Mouse (Mus musculus): ENCODE measurements around the gene Il4i1. TPM values are rescaled to one million over a fixed set of nuclear protein-coding genes. Genes with fewer than 3 reads are reported as not detected.
A peak's percentile ranks its signal among the peaks of the same experiment; 100 is the strongest.

Gene Il4i1
- polyA plus RNA-seq, 1 experiment from 2014 or later, result 0.52 TPM

DNA sequence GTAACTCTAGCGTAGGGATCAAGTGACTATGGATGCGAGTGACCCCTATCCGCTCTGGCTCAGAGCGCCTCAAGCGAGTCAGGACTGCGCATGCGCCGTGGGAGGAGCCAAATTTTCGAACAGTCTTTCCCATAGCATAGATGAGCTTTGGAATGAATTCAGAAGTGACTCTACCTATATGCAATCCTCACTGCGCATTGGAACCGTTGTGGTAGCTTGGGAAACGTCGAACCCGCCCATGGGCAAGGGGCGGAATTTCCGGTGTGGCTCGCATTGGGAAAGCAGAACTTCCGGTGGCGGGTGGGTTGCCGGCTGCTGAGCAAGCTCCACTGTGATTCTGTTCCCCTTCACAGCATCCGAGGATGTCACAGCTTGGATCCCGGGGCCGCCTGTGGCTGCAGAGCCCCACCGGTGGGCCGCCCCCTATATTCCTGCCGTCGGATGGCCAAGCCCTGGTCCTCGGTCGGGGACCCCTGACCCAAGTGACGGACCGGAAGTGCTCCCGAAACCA lies 40.9 kb downstream of the Il4i1 start, which contains the start of gene Pnkp:
TSS of gene Pnkp (plus strand) at position 98 of the 511 bp plus-strand sequence.
- Histone ChIP-seq H3K36me3 (replicated peaks; ENCODE audit: control insufficient read depth, insufficient read depth, low read depth, low read length) (no peaks in the 10 kb centered on the region; the same call in 1 of the 2 replicates), H3K4me3 (ENCODE audit: low read depth, low read length) (peak within 1 kb of the TSS; percentile 73), H3K27ac (replicated peaks; ENCODE audit: low read depth, low read length) (peak within 1 kb of the TSS; percentile 63), H3K9me3 (replicated peaks; ENCODE audit: control insufficient read depth, low read length) (no peaks in the 10 kb centered on the region), H3K27me3 (ENCODE audit: control insufficient read depth, insufficient read depth, low read length) (no peaks in the 10 kb centered on the region), H3K9ac (replicated peaks; ENCODE audit: low read length) (peak within 1 kb of the TSS; percentile 87), H3K4me1 (ENCODE audit: control insufficient read depth, insufficient read depth, low read length) (peaks cover 8% of the 10 kb centered on the region), H3K4me2 (ENCODE audit: low read depth, low read length) (peak within 1 kb of the TSS; percentile 90)
- WGBS, result under 1% methylated on average over 32 of the region's 32 CpGs
- DNase-seq (ENCODE audit: low spot score) (peak; percentile 92), ATAC-seq (replicated peaks; ENCODE audit: insufficient number of reproducible peaks, low FRiP score, low TSS enrichment, low read depth) (peak; percentile 30; the same call in 1 of the 2 replicates)

DNA sequence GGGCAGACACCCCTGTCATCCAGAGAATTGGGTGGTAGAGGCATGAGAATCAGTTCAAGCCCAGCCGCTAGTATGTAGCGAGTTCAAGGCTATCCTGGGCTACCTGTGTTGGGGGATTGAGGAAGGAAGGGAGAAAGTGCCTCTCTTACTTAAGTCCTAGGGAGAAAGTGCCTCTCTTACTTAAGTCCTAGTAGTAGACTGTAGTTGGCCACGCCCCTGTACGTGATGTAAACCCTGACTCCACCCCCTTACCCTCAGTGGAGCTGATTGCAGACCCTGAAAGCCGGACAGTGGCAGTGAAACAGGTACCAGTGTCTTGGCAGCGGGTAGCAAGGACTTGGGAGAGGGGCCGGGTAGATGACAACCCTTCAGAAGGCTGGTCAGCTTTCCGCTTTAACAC lies 41.7 kb downstream of the Il4i1 start:
- Histone ChIP-seq H3K4me1 (ENCODE audit: control insufficient read depth, insufficient read depth, low read length) (peaks cover 8% of the 10 kb centered on the region), H3K36me3 (replicated peaks; ENCODE audit: control insufficient read depth, insufficient read depth, low read depth, low read length) (peaks cover 8% of the 10 kb centered on the region), H3K4me3 (ENCODE audit: low read depth, low read length) (peak overlapping the region; percentile 73), H3K4me2 (ENCODE audit: low read depth, low read length) (peak overlapping the region; percentile 90), H3K9me3 (replicated peaks; ENCODE audit: control insufficient read depth, low read length) (no peaks in the 10 kb centered on the region), H3K27ac (replicated peaks; ENCODE audit: low read depth, low read length) (no peak overlapping the region), H3K27me3 (ENCODE audit: control insufficient read depth, insufficient read depth, low read length) (no peaks in the 10 kb centered on the region), H3K9ac (replicated peaks; ENCODE audit: low read length) (peak overlapping the region; percentile 87)
- WGBS, result 22% methylated on average over 8 of the region's 8 CpGs
- ATAC-seq (replicated peaks; ENCODE audit: insufficient number of reproducible peaks, low FRiP score, low TSS enrichment, low read depth), result no peak
- peak; percentile 53 for DNase-seq (ENCODE audit: low spot score)

DNA sequence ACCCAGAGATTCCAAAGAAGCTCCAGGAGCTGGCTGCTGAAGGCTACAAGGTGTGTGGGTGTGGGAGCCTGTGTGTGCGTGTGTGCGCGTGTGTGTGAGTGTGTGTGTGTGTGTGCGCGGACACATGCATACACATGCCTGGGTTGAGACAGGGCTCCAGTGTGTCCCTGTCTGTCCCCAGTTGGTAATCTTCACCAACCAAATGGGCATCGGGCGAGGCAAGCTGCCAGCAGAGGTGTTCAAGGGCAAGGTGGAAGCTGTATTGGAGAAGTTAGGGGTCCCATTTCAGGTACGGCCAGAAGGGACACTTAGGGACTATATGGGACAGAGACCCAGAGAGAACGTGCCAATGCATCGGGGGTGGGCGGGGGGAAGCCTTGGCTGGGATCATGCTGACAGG lies 43.7 kb downstream of the Il4i1 start:
- Histone ChIP-seq H3K36me3 (replicated peaks; ENCODE audit: control insufficient read depth, insufficient read depth, low read depth, low read length) (peaks cover 21% of the 10 kb centered on the region), H3K27ac (replicated peaks; ENCODE audit: low read depth, low read length) (no peak overlapping the region), H3K4me3 (ENCODE audit: low read depth, low read length) (no peak overlapping the region), H3K27me3 (ENCODE audit: control insufficient read depth, insufficient read depth, low read length) (no peaks in the 10 kb centered on the region), H3K9ac (replicated peaks; ENCODE audit: low read length) (no peak overlapping the region), H3K4me1 (ENCODE audit: control insufficient read depth, insufficient read depth, low read length) (peaks cover 3% of the 10 kb centered on the region), H3K9me3 (replicated peaks; ENCODE audit: control insufficient read depth, low read length) (no peaks in the 10 kb centered on the region), H3K4me2 (ENCODE audit: low read depth, low read length) (no peak overlapping the region)
- 88% methylated on average over 11 of the region's 11 CpGs for WGBS
- DNase-seq (ENCODE audit: low spot score) (no peak), ATAC-seq (replicated peaks; ENCODE audit: insufficient number of reproducible peaks, low FRiP score, low TSS enrichment, low read depth) (no peak)

DNA sequence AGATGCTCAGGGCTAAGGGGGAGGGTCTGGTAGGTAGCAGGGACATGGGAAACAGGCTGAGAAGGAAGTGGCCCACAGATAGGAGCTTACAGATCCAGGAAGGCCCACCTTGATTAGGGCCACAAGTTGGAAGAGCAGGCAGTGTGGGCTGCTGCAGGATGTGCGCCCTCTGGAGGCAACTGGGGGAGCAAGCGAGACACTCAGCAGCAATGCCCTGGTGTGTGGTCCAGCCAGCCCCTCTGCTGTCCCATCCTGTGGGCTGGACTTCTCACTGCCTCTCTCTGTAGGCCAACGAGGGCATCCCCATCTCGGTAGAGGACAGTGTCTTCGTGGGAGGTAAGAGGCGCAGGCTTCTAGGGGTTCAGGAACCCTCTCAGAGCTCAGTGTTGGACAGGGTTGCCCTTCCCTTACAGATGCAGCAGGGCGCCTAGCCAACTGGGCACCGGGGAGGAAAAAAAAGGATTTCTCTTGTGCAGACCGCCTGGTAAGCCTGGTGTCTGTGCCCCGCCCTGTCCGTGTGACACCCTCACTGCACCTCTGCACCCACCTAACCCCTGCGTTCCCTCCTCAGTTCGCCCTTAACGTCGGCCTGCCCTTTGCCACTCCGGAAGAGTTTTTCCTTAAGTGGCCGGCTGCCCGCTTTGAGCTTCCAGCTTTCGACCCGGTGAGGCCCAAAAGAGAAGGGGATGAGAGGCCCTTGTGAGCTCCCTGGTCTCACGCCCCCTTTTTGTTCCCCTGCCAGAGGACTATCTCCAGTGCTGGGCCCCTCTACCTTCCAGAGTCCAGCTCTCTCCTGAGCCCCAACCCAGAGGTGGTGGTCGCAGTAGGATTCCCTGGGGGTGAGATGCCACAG lies 44.6 kb downstream of the Il4i1 start:
- Histone ChIP-seq H3K27ac (replicated peaks; ENCODE audit: low read depth, low read length) (peak overlapping the region; percentile 59; the same call in 1 of the 2 replicates), H3K4me3 (ENCODE audit: low read depth, low read length) (no peak overlapping the region), H3K27me3 (ENCODE audit: control insufficient read depth, insufficient read depth, low read length) (no peaks in the 10 kb centered on the region), H3K4me2 (ENCODE audit: low read depth, low read length) (no peak overlapping the region), H3K9ac (replicated peaks; ENCODE audit: low read length) (0 out of 2 replicates have a peak overlapping the region, but pooled peaks have one; percentile 9), H3K9me3 (replicated peaks; ENCODE audit: control insufficient read depth, low read length) (no peaks in the 10 kb centered on the region), H3K36me3 (replicated peaks; ENCODE audit: control insufficient read depth, insufficient read depth, low read depth, low read length) (peaks cover 23% of the 10 kb centered on the region), H3K4me1 (ENCODE audit: control insufficient read depth, insufficient read depth, low read length) (no peaks in the 10 kb centered on the region; the same call in 1 of the 2 replicates)
- ATAC-seq (replicated peaks; ENCODE audit: insufficient number of reproducible peaks, low FRiP score, low TSS enrichment, low read depth) (peak; percentile 23; the same call in 1 of the 2 replicates), DNase-seq (ENCODE audit: low spot score) (peak; percentile 78)
- 62% methylated on average over 22 of the region's 22 CpGs for WGBS

DNA sequence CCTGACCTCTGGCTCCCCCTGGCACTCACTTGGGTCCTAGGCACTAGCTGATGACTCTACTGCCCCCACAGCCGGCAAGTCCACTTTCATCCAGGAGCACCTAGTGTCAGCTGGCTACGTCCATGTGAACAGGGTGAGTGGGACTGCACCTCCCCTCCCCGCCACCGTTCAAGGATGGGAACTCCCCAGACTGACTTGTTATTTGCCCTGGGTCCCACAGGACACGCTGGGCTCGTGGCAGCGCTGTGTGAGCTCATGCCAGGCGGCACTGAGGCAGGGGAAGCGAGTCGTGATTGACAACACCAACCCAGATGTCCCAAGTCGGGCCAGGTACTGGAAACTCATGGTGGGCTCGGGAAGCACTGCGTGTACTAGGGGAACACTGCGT lies 45.2 kb downstream of the Il4i1 start:
- no peaks in the 10 kb centered on the region for H3K9me3 ChIP-seq (replicated peaks; ENCODE audit: control insufficient read depth, low read length)
- no peak overlapping the region for H3K4me3 ChIP-seq (ENCODE audit: low read depth, low read length)
- DNase-seq (ENCODE audit: low spot score) (no peak), ATAC-seq (replicated peaks; ENCODE audit: insufficient number of reproducible peaks, low FRiP score, low TSS enrichment, low read depth) (no peak)
- no peak overlapping the region for H3K27ac ChIP-seq (replicated peaks; ENCODE audit: low read depth, low read length)
- H3K36me3 ChIP-seq (replicated peaks; ENCODE audit: control insufficient read depth, insufficient read depth, low read depth, low read length), result peaks cover 23% of the 10 kb centered on the region
- no peaks in the 10 kb centered on the region for H3K27me3 ChIP-seq (ENCODE audit: control insufficient read depth, insufficient read depth, low read length)
- no peak overlapping the region for H3K9ac ChIP-seq (replicated peaks; ENCODE audit: low read length)
- 80% methylated on average over 14 of the region's 14 CpGs for WGBS
- no peak overlapping the region for H3K4me2 ChIP-seq (ENCODE audit: low read depth, low read length)
- H3K4me1 ChIP-seq (ENCODE audit: control insufficient read depth, insufficient read depth, low read length), result no peaks in the 10 kb centered on the region; the same call in 1 of the 2 replicates

DNA sequence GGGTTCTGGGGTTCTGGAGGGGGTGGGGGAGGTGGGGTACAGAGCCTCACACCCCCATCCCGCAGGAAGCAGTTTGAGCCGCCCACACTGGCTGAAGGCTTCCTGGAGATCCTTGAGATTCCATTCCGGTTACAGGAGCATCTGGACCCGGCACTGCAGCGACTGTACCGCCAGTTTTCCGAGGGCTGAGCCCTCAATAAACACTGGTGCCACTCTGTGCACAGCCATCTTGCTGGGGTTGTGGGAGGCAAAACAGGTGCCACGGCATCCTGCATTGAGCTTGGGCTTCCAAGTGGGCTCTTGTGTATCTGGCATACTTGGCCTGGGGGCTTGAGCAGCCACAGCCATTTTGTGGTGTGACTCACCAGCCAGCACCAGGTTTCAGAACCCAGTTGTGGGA lies 46.2 kb downstream of the Il4i1 start:
- Histone ChIP-seq H3K4me3 (ENCODE audit: low read depth, low read length) (no peak overlapping the region), H3K4me2 (ENCODE audit: low read depth, low read length) (no peak overlapping the region), H3K27me3 (ENCODE audit: control insufficient read depth, insufficient read depth, low read length) (no peaks in the 10 kb centered on the region), H3K4me1 (ENCODE audit: control insufficient read depth, insufficient read depth, low read length) (peaks cover 5% of the 10 kb centered on the region), H3K9ac (replicated peaks; ENCODE audit: low read length) (no peak overlapping the region), H3K36me3 (replicated peaks; ENCODE audit: control insufficient read depth, insufficient read depth, low read depth, low read length) (peaks cover 23% of the 10 kb centered on the region), H3K27ac (replicated peaks; ENCODE audit: low read depth, low read length) (no peak overlapping the region), H3K9me3 (replicated peaks; ENCODE audit: control insufficient read depth, low read length) (no peaks in the 10 kb centered on the region)
- WGBS, result 91% methylated on average over 8 of the region's 8 CpGs
- DNase-seq (ENCODE audit: low spot score) (no peak), ATAC-seq (replicated peaks; ENCODE audit: insufficient number of reproducible peaks, low FRiP score, low TSS enrichment, low read depth) (no peak)

DNA sequence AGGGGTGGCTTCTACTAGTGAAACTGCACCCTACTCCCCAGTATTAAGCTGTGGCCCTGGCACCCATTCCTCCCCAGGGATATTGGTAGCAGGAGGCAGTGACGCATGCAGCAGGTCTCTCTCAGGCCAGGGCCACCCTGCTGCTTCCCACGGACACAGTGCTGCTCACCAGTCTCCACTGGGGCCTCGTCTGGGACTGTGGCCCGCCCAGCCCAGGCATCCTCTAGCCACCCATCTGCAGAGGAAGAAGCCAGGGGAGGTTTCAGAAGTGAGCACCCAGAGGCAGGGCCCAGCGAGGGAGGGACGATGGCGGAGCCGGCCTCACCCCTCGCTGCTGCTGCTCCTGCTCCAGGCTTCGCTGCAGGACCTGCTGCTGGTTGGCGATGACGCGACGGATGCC lies 47.0 kb downstream of the Il4i1 start:
- Histone ChIP-seq H3K9ac (replicated peaks; ENCODE audit: low read length) (no peak overlapping the region), H3K36me3 (replicated peaks; ENCODE audit: control insufficient read depth, insufficient read depth, low read depth, low read length) (peaks cover 23% of the 10 kb centered on the region), H3K9me3 (replicated peaks; ENCODE audit: control insufficient read depth, low read length) (no peaks in the 10 kb centered on the region), H3K4me2 (ENCODE audit: low read depth, low read length) (no peak overlapping the region), H3K4me1 (ENCODE audit: control insufficient read depth, insufficient read depth, low read length) (peaks cover 6% of the 10 kb centered on the region; the same call in 1 of the 2 replicates), H3K27me3 (ENCODE audit: control insufficient read depth, insufficient read depth, low read length) (no peaks in the 10 kb centered on the region), H3K4me3 (ENCODE audit: low read depth, low read length) (no peak overlapping the region), H3K27ac (replicated peaks; ENCODE audit: low read depth, low read length) (no peak overlapping the region)
- DNase-seq (ENCODE audit: low spot score) (no peak), ATAC-seq (replicated peaks; ENCODE audit: insufficient number of reproducible peaks, low FRiP score, low TSS enrichment, low read depth) (no peak)
- 91% methylated on average over 14 of the region's 14 CpGs for WGBS

DNA sequence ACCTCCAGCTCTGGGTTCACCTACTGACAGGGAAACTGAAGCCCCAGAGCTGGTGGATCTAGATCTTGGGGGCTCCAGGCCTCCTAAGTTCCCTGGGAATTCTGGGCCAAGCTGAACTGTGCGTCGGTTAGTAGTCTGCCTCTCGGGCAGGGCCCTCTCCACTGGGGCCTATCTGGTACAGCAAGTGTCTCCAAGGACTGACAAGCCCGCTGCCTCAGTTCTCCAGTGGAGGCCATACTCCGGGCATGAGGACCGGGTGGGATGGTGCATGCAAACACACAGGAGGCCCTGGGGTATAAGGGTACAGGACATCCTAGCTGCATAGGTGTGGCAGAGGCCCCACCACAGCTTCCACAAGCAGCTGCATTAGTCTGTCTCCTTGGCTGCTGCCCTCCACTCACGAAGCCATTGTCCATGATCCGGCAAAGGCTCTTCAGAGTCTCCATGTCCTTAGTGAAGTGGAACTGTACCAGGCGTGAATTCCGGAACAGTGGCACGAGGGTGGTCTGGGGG lies 47.9 kb downstream of the Il4i1 start:
- ATAC-seq (replicated peaks; ENCODE audit: insufficient number of reproducible peaks, low FRiP score, low TSS enrichment, low read depth), result no peak
- Histone ChIP-seq H3K27ac (replicated peaks; ENCODE audit: low read depth, low read length) (no peak overlapping the region), H3K4me1 (ENCODE audit: control insufficient read depth, insufficient read depth, low read length) (peaks cover 6% of the 10 kb centered on the region; the same call in 1 of the 2 replicates), H3K4me3 (ENCODE audit: low read depth, low read length) (no peak overlapping the region), H3K9ac (replicated peaks; ENCODE audit: low read length) (no peak overlapping the region), H3K27me3 (ENCODE audit: control insufficient read depth, insufficient read depth, low read length) (no peaks in the 10 kb centered on the region), H3K4me2 (ENCODE audit: low read depth, low read length) (no peak overlapping the region), H3K9me3 (replicated peaks; ENCODE audit: control insufficient read depth, low read length) (no peaks in the 10 kb centered on the region), H3K36me3 (replicated peaks; ENCODE audit: control insufficient read depth, insufficient read depth, low read depth, low read length) (peaks cover 23% of the 10 kb centered on the region)
- 87% methylated on average over 11 of the region's 11 CpGs for WGBS
- DNase-seq (ENCODE audit: low spot score), result no peak
